Mouse (Mus musculus) cerebellum, adult 2 months (tissue): Measurements from ENCODE around the gene Idua.

Source experiments
- CTCF ChIP-seq: fragments of 200-500 bp; IDR thresholded peaks from 2 replicates; pipeline ENCODE4 v1.5.1; 2011; ENCODE audit warnings: low read depth, mild to moderate bottlenecking, control low read depth, low read length, moderate library complexity, borderline replicate concordance; ENCODE audit not compliant: insufficient read depth
- POLR2A ChIP-seq: fragments of 200-500 bp; IDR thresholded peaks from 2 replicates; pipeline ENCODE4 v1.6.1; 2011; ENCODE audit warnings: low read length, control low read depth, borderline replicate concordance; ENCODE audit not compliant: insufficient read depth

- no peak for TF ChIP-seq POLR2A
- TF ChIP-seq CTCF = no peak
These were observed 34.5 kb downstream of the Idua start for GRCm38 (mm10) chr5:108694352-108695261.
